Mouse (Mus musculus) embryonic facial prominence, embryonic 13.5 days (tissue): ENCODE measurements around the gene Spsb4. TPM values are rescaled to one million over a fixed set of nuclear protein-coding genes. Genes with fewer than 3 reads are reported as not detected.

Experiments
- ATAC-seq: fragments of 200-750 bp; cut with Nextera tagmentation; 2 replicates; pipeline ENCODE4 v1.8.0; 2017; ENCODE audit warnings: low read depth; ENCODE audit not compliant: insufficient number of reproducible peaks, insufficient read depth, low FRiP score, low TSS enrichment
- H3K27ac ChIP-seq: fragments of 300-500 bp; sonication (generic); 2 replicates; pipeline ENCODE4 v1.5.1; 2015; ENCODE audit warnings: moderate library complexity, mild to moderate bottlenecking, inconsistent platforms
- H3K27me3 ChIP-seq: fragments of 300-500 bp; sonication (generic); 2 replicates; pipeline ENCODE4 v1.6.1; 2015; ENCODE audit warnings: mild to moderate bottlenecking, inconsistent platforms
- H3K36me3 ChIP-seq: fragments of 300-500 bp; sonication (generic); 2 replicates; pipeline ENCODE4 v1.6.1; 2015; ENCODE audit warnings: mild to moderate bottlenecking, inconsistent platforms
- H3K4me1 ChIP-seq: fragments of 300-500 bp; sonication (generic); 2 replicates; pipeline ENCODE4 v1.6.1; 2015; ENCODE audit warnings: inconsistent platforms
- H3K4me2 ChIP-seq: fragments of 300-500 bp; sonication (generic); 2 replicates; pipeline ENCODE4 v1.6.1; 2015; ENCODE audit warnings: moderate library complexity, mild to moderate bottlenecking, inconsistent platforms
- H3K4me3 ChIP-seq: fragments of 300-500 bp; sonication (generic); 2 replicates; pipeline ENCODE4 v1.5.1; 2015; ENCODE audit warnings: mild to moderate bottlenecking, inconsistent platforms
- H3K9ac ChIP-seq: fragments of 300-500 bp; sonication (generic); 2 replicates; pipeline ENCODE4 v1.6.1; 2015; ENCODE audit warnings: mild to moderate bottlenecking, inconsistent platforms
- H3K9me3 ChIP-seq: fragments of 300-500 bp; sonication (generic); 2 replicates; pipeline ENCODE4 v1.6.1; 2016; ENCODE audit warnings: inconsistent platforms
- WGBS: fragments of 180-500 bp; shearing (Covaris S2); methylation state at CpG from one replicate; pipeline ENCODE4 v1.1.7; 2015; ENCODE audit warnings: mixed read lengths; 5-methylcytosine and 5-hydroxymethylcytosine counted together
- polyA plus RNA-seq: library from polyadenylated mRNA; unstranded; fragments of >200 nt; fragmentation: Nextera tagmentation; extraction: Ambion mirVana; gene quantifications from 2 replicates; pipeline ENCODE4 v1.2.1, GENCODE M21; 2015

Spsb4 gene
- polyA plus RNA-seq, 1 experiment from 2014 or later = 12.7 TPM

DNA sequence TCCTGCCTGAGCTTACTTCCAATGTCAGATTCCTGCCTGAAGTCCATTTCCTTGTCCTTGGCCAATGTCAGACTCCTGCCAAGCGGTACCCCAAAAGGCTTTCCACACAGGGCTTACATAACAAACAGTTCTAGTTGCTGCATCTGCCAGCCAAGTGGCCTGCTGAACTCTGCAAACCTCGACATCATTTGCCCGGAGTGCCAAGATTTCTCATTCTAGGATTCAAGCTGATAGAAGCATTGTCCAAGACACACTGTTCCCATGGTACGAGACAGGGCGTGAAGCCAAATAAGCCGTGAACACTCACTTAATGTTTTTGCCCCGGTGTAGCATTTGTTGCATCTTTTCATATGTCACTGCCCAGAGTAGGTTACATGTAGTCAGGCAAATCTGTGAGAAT, 18.0 kb upstream of the Spsb4 start:
- no peak overlapping the region for H3K4me3 ChIP-seq
- H3K4me1 ChIP-seq = no peaks in the 10 kb centered on the region
- H3K27ac ChIP-seq = no peak overlapping the region
- WGBS = 89% methylated on average over 7 of the region's 7 CpGs
- ATAC-seq = no peak
- no peak overlapping the region for H3K9ac ChIP-seq
- no peaks in the 10 kb centered on the region for H3K27me3 ChIP-seq
- no peaks in the 10 kb centered on the region for H3K36me3 ChIP-seq
- H3K9me3 ChIP-seq = no peaks in the 10 kb centered on the region
- no peak overlapping the region for H3K4me2 ChIP-seq

GRCm38 (mm10) chr9:97027361-97027760, 8.7 kb upstream of the Spsb4 start:
- H3K27me3 ChIP-seq = no peaks in the 10 kb centered on the region
- H3K4me3 ChIP-seq = no peak overlapping the region
- no peaks in the 10 kb centered on the region for H3K36me3 ChIP-seq
- no peak for ATAC-seq
- H3K27ac ChIP-seq = no peak overlapping the region
- H3K9ac ChIP-seq = no peak overlapping the region
- WGBS = 70% methylated on average over 12 of the region's 12 CpGs
- no peaks in the 10 kb centered on the region for H3K4me1 ChIP-seq
- H3K9me3 ChIP-seq = no peaks in the 10 kb centered on the region
- H3K4me2 ChIP-seq = no peak overlapping the region

DNA sequence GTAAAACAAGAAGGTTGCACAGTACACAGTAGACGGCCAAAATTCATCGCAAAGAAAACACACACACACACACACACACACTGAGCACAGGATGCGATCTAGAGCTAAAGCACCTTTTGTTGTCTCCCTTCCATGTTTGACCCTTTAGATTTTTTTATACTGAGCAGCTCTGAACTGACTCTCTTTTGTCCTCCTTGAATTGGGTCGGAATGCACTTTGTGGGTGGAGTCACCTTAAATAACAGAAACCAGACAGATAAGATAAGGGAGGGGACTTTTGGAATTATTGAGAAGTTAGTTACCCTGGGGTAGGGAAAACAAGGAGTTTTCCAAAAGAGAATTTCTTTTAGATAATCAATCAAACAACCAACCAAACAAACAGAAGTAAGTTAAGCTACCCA, 7.4 kb upstream of the Spsb4 start:
- Histone ChIP-seq H3K4me3 (no peak overlapping the region), H3K27ac (no peak overlapping the region), H3K9me3 (no peaks in the 10 kb centered on the region), H3K4me2 (no peak overlapping the region), H3K9ac (no peak overlapping the region), H3K4me1 (no peaks in the 10 kb centered on the region), H3K27me3 (no peaks in the 10 kb centered on the region), H3K36me3 (no peaks in the 10 kb centered on the region)
- no peak for ATAC-seq
- WGBS = 84% methylated on average over 4 of the region's 4 CpGs

GRCm38 (mm10) chr9:97024451-97024850, 5.8 kb upstream of the Spsb4 start:
- no peak for ATAC-seq
- WGBS = 65% methylated on average over 7 of the region's 7 CpGs

DNA sequence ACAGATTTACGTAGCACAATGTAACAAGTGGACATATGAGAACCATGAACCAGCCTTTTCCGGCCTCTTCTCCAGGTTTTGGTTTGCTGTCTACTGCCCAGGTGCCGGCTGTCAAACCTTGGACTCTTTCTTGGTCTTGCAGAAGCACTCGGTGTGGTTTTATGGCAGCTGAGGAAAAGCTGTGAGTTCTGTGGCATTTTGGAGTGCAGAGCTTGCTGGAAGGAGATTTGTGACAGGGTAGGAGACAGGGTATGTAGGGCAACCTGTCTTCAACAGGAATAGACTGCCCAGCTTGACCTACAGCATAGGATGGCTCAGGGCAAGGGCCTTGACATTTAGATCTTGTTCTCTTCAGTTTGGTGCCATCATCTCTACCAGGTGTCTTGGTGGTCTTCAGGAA, 4.3 kb upstream of the Spsb4 start:
- Histone ChIP-seq H3K9me3 (no peaks in the 10 kb centered on the region), H3K27ac (no peak overlapping the region), H3K4me2 (no peak overlapping the region), H3K4me3 (no peak overlapping the region), H3K27me3 (peaks cover 18% of the 10 kb centered on the region), H3K9ac (no peak overlapping the region), H3K36me3 (no peaks in the 10 kb centered on the region), H3K4me1 (peaks cover 6% of the 10 kb centered on the region)
- 87% methylated on average over 4 of the region's 4 CpGs for WGBS
- no peak for ATAC-seq

More at GRCm38 (mm10) chr9:97024451-97024850, 5.8 kb upstream of the Spsb4 start:
- no peak overlapping the region for H3K4me3 ChIP-seq
- H3K9ac ChIP-seq = no peak overlapping the region
- H3K27ac ChIP-seq = no peak overlapping the region
- no peaks in the 10 kb centered on the region for H3K9me3 ChIP-seq
- H3K36me3 ChIP-seq = no peaks in the 10 kb centered on the region
- H3K4me2 ChIP-seq = no peak overlapping the region
- H3K27me3 ChIP-seq = peaks cover 11% of the 10 kb centered on the region
- H3K4me1 ChIP-seq = no peaks in the 10 kb centered on the region

DNA sequence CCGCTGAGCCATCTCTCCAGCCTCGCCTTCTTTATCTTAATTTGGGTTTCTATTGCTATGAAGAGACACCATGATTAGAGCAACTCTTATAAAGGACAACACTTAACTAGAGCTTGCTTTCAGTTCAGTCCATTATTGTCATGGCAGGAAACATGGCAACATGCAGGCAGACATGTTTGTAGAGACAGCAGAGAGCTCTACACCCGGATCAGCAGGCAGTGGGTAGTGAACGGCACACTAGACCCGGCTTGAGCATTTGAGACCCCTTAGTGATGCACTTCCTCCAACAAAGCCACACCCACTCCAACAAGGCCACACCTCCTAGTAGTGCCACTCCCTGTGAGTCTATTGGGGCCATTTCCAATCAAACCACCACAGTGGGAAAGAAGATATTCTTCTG, 3.7 kb upstream of the Spsb4 start:
- Histone ChIP-seq H3K9ac (no peak overlapping the region), H3K27ac (no peak overlapping the region), H3K4me1 (peaks cover 12% of the 10 kb centered on the region), H3K36me3 (no peaks in the 10 kb centered on the region), H3K4me3 (no peak overlapping the region), H3K27me3 (peaks cover 18% of the 10 kb centered on the region), H3K4me2 (no peak overlapping the region), H3K9me3 (no peaks in the 10 kb centered on the region)
- no peak for ATAC-seq
- WGBS = 83% methylated on average over 5 of the region's 5 CpGs

DNA sequence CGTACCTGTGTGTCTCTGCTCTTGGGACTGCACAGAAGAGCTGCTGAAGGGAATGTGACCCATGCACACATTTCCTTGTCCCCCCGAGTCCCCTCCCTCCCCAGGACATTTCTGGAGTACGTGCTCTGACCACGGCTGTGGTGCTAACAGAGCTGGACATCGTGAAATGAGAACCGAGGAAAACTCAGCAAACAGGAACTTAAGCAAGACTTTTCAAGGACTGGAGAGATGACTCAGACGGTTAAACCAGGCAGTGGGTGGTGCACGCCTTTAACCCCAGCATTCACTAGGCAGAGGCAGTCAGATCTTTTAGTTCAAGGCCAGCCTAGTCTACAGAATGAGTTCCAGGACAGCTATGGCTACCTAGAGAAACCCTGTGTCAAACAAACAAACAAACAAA, 1.5 kb upstream of the Spsb4 start:
- 82% methylated on average over 8 of the region's 8 CpGs for WGBS
- H3K9ac ChIP-seq = no peak overlapping the region
- H3K27ac ChIP-seq = no peak overlapping the region
- peaks cover 29% of the 10 kb centered on the region for H3K27me3 ChIP-seq
- ATAC-seq = no peak
- no peak overlapping the region for H3K4me3 ChIP-seq
- no peaks in the 10 kb centered on the region for H3K9me3 ChIP-seq
- no peak overlapping the region for H3K4me2 ChIP-seq
- peaks cover 33% of the 10 kb centered on the region for H3K4me1 ChIP-seq
- no peaks in the 10 kb centered on the region for H3K36me3 ChIP-seq

DNA sequence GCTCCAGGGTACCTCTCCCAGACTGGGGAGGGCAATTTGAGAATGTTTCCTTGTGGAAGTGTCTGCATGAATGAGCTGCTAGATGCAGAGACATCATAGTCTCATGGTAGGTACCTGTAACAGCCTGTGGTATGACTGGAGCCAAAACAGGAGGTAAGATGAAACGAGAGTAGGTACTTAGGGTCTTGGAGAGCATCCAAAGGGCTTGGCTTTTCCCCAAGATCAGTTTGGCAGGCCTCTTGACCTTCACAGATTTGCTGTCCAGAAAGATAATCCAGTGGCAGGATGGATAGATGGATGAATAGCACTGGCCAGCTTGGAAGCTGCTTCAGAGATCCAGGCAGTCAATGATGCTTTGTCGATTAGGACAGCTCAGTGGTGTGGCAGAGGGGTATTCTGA, 1.0 kb upstream of the Spsb4 start:
- H3K27me3 ChIP-seq = peaks cover 29% of the 10 kb centered on the region
- WGBS = 62% methylated on average over 2 of the region's 2 CpGs
- no peak overlapping the region for H3K4me2 ChIP-seq
- no peak for ATAC-seq
- no peaks in the 10 kb centered on the region for H3K9me3 ChIP-seq
- peaks cover 36% of the 10 kb centered on the region for H3K4me1 ChIP-seq
- no peak overlapping the region for H3K27ac ChIP-seq
- H3K36me3 ChIP-seq = no peaks in the 10 kb centered on the region
- H3K9ac ChIP-seq = no peak overlapping the region
- no peak overlapping the region for H3K4me3 ChIP-seq

- H3K9me3 ChIP-seq = no peaks in the 10 kb centered on the region
- H3K27ac ChIP-seq = no peak overlapping the region
- peaks cover 29% of the 10 kb centered on the region for H3K27me3 ChIP-seq
- peak overlapping the region; percentile 98 for H3K4me2 ChIP-seq
- peak overlapping the region; percentile 83 for H3K9ac ChIP-seq
- H3K4me3 ChIP-seq = peak overlapping the region; percentile 72
- 1% methylated on average over 11 of the region's 11 CpGs for WGBS
- peaks cover 36% of the 10 kb centered on the region for H3K4me1 ChIP-seq
- ATAC-seq = no peak
- no peaks in the 10 kb centered on the region for H3K36me3 ChIP-seq
These were observed 588 bp upstream of the Spsb4 start for GRCm38 (mm10) chr9:97019231-97019630.

GRCm38 (mm10) chr9:97017811-97018641, 617 bp downstream of the Spsb4 start:
- Histone ChIP-seq H3K9me3 (no peaks in the 10 kb centered on the region), H3K9ac (peak overlapping the region; percentile 83), H3K27ac (peak overlapping the region; percentile 78), H3K4me1 (peaks cover 41% of the 10 kb centered on the region), H3K27me3 (peaks cover 29% of the 10 kb centered on the region), H3K4me3 (peak overlapping the region; percentile 72), H3K4me2 (peak overlapping the region; percentile 98), H3K36me3 (no peaks in the 10 kb centered on the region)
- WGBS = under 1% methylated on average over 62 of the region's 62 CpGs
- peak; percentile 60 for ATAC-seq

- Histone ChIP-seq H3K27ac (no peak overlapping the region), H3K4me2 (peak overlapping the region; percentile 98), H3K36me3 (no peaks in the 10 kb centered on the region), H3K4me1 (peaks cover 47% of the 10 kb centered on the region), H3K9ac (peak overlapping the region; percentile 83), H3K27me3 (peaks cover 32% of the 10 kb centered on the region), H3K4me3 (peak overlapping the region; percentile 72), H3K9me3 (no peaks in the 10 kb centered on the region)
- WGBS = under 1% methylated on average over 34 of the region's 34 CpGs
- no peak for ATAC-seq
These were observed 1.4 kb downstream of the Spsb4 start for GRCm38 (mm10) chr9:97017121-97017810.

DNA sequence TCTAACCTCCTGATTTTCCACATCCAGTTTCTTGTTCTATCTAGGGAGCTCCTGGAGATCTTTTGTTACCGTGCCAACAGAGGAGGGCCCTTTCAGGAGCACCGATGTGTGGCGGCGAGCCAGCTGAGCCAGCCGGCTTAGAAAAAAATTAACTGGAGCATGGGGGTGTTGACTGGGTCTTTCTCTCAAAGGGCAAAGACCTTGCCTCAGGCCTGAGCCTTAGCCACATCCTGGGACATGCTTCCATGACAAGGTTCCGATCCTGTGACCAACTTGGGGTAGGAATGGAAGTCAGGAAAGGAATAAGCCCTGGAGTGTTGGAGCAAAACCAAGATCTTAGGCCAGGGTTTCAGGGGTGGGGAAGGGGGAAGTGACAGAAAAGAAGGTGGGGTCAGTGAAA, 2.9 kb downstream of the Spsb4 start:
- 14% methylated on average over 6 of the region's 6 CpGs for WGBS
- Histone ChIP-seq H3K4me3 (no peak overlapping the region), H3K36me3 (no peaks in the 10 kb centered on the region), H3K4me1 (peaks cover 59% of the 10 kb centered on the region), H3K9ac (no peak overlapping the region), H3K27me3 (peaks cover 32% of the 10 kb centered on the region), H3K27ac (no peak overlapping the region), H3K4me2 (no peak overlapping the region), H3K9me3 (no peaks in the 10 kb centered on the region)
- ATAC-seq = no peak
